Mouse (Mus musculus): ENCODE results near the gene Mx1. TPM values are rescaled to one million over a fixed set of nuclear protein-coding genes. Genes with fewer than 3 reads are reported as not detected.
A peak's percentile ranks its signal among the peaks of the same experiment; 100 is the strongest.

Mx1 gene
- polyA plus RNA-seq, 1 experiment from 2014 or later: not detected

DNA sequence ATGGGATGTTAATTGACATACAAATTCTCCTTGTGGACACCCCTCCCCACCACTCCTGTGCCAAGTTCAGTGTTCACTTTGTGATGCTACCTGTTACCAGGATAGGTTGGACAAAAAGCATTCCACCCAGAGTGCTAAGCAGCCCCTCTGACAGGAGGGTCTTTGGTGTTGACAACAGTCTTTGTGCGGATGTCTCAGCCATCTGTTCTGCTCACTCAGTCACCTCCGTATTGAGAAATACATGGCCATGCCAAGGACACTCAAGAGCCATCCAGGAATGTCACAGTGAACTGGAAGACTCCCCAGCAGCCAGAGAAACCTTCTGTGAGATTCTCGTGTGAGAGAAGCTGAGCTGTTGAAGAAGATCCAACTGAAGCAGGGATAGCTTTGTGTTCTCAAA lies 24.5 kb downstream of the Mx1 start:
- H3K9me3 ChIP-seq (replicated peaks): no peaks in the 10 kb centered on the region
- H3K27ac ChIP-seq: no peak overlapping the region
- H3K27me3 ChIP-seq: no peaks in the 10 kb centered on the region
- no peak overlapping the region for H3K9ac ChIP-seq
- H3K36me3 ChIP-seq (ENCODE audit: poor library complexity, severe bottlenecking): no peaks in the 10 kb centered on the region
- WGBS: 65% methylated on average over 3 of the region's 3 CpGs
- 0 out of 2 replicates have a peak, but pooled peaks have one; percentile 45 for ATAC-seq
- no peak overlapping the region for H3K4me3 ChIP-seq
- no peak overlapping the region for H3K4me2 ChIP-seq
- 0 out of 2 replicates have a peak, but pooled peaks cover 3% of the 10 kb centered on the region for H3K4me1 ChIP-seq

DNA sequence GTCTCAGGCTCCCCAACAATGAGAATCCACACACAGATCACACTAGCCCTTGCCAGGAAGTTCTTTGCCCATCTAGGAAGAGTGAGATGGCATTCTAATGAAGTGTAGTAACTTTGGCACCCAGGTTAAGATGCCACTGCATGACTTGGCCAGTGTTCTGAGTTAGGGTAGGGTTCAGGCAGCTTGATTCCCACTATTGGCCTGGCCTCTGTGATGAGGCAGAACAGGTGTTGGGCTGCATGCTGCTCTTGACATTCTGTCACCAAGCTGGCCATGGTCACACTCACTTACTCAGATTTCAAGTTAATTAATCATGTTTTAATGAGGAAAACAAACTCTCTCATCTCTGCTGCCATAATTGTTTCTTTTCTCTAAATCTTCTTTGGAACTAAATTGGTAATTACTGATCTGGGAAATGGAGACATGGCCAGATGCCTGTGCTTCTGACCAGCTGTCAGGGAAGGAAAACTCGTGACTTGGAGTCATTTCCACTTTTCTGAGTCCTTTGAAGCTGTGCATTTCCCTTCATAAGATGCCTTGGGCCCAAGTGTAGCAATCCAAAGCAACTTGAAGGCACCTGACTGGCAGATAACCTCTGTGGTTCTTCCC lies 25.2 kb downstream of the Mx1 start:
- no peaks in the 10 kb centered on the region for H3K27me3 ChIP-seq
- H3K27ac ChIP-seq: no peak overlapping the region

DNA sequence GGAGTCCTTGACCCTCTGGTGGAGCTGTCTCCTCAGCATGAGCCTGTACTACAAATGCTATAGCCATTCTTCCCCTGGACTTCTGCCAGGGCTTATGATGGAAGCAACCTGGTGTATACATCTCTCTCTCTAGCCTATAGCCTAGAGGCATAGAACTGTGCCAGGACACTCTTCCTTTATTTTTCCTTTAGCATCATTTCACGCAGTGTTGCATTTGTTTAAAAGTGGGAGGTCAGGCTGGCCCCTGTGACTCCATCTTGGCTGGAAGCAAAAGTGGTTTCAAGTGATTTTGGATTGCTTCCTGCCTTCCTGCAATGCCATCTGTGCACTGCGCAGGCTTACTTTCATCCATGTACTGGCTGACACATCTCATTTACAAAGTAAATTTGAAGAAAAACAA lies 28.5 kb downstream of the Mx1 start:
- Histone ChIP-seq H3K4me3 (no peak overlapping the region), H3K9me3 (replicated peaks) (no peaks in the 10 kb centered on the region), H3K4me2 (no peak overlapping the region), H3K27ac (no peak overlapping the region), H3K27me3 (no peaks in the 10 kb centered on the region), H3K36me3 (ENCODE audit: poor library complexity, severe bottlenecking) (no peaks in the 10 kb centered on the region), H3K9ac (no peak overlapping the region), H3K4me1 (0 out of 2 replicates have a peak, but pooled peaks cover 3% of the 10 kb centered on the region)
- WGBS: 83% methylated on average over 2 of the region's 2 CpGs
- no peak for ATAC-seq

More for the DNA sequence above, 25.2 kb downstream of the Mx1 start:
- Histone ChIP-seq H3K4me1 (0 out of 2 replicates have a peak, but pooled peaks cover 3% of the 10 kb centered on the region), H3K36me3 (ENCODE audit: poor library complexity, severe bottlenecking) (no peaks in the 10 kb centered on the region), H3K4me3 (no peak overlapping the region), H3K9me3 (replicated peaks) (no peaks in the 10 kb centered on the region), H3K4me2 (no peak overlapping the region), H3K9ac (no peak overlapping the region)
- peak; percentile 67 for ATAC-seq
- 49% methylated on average over 1 of the region's 1 CpGs for WGBS

DNA sequence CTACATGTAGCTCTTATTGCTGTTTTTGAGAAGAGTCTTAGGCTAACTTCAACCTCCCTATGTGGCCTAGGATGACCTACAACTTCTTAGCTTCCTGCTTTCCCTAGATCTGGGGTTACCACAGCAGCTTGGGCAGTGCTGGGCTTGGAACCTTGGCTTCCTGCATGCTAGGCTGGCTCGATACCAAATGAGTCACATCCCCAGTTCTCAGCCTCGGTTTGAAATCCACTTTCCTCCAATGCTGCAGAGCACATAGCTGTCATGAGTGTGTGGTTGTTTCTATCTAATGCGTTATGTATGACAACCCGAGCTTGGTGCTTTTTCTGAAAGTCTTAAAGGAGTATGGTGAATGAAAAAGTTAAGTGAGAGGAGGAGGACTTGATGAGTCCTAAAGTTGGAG lies 31.4 kb downstream of the Mx1 start:
- Histone ChIP-seq H3K27me3 (no peaks in the 10 kb centered on the region), H3K4me1 (0 out of 2 replicates have a peak, but pooled peaks cover 3% of the 10 kb centered on the region), H3K9ac (no peak overlapping the region), H3K9me3 (replicated peaks) (no peaks in the 10 kb centered on the region), H3K4me3 (no peak overlapping the region), H3K27ac (no peak overlapping the region), H3K36me3 (ENCODE audit: poor library complexity, severe bottlenecking) (no peaks in the 10 kb centered on the region), H3K4me2 (no peak overlapping the region)
- 80% methylated on average over 4 of the region's 4 CpGs for WGBS
- no peak for ATAC-seq

DNA sequence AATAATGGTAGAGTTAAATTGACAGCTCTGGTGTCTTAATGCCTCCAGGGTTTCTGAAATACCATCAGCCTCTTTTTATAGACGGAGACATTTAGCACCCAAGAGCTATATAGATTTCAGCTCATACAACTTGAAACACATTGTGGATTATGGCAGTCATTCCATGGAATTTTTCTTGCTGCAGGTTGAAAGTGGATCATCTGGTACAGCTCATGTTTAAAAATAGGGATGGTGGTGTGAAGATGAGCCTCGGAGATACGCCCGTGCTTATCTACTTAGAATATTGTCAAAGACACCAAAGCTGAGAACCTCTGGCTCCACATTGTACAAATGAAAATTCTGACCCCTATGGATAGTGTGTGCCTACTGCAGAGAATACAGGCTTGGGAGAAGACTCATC lies 32.6 kb downstream of the Mx1 start:
- H3K27ac ChIP-seq: no peak overlapping the region
- 0 out of 2 replicates have a peak, but pooled peaks cover 3% of the 10 kb centered on the region for H3K4me1 ChIP-seq
- no peak overlapping the region for H3K9ac ChIP-seq
- no peak overlapping the region for H3K4me2 ChIP-seq
- WGBS: 94% methylated on average over 4 of the region's 4 CpGs
- no peak for ATAC-seq
- H3K27me3 ChIP-seq: no peaks in the 10 kb centered on the region
- no peaks in the 10 kb centered on the region for H3K9me3 ChIP-seq (replicated peaks)
- H3K4me3 ChIP-seq: no peak overlapping the region
- no peaks in the 10 kb centered on the region for H3K36me3 ChIP-seq (ENCODE audit: poor library complexity, severe bottlenecking)

DNA sequence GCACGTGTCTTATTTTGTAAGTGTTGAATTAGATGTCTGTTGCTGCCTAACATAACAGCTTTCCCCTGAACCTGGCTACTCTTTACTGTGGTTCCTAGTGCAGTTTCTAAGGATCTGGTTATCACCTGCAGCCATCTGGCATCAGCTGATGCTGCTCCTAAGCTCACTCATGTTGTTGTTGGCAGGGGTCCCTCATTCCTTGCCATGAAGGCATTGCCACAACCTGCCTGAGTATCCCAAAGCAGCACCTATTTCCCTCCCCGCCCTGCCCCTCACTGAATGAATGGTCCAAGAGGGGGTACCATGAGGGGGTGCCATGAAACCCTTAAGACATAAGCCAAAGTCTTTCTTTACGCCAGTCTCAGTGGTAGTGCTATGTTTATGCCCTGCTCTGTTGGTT lies 34.7 kb downstream of the Mx1 start:
- H3K9me3 ChIP-seq (replicated peaks): no peaks in the 10 kb centered on the region
- ATAC-seq: no peak
- H3K9ac ChIP-seq: no peak overlapping the region
- no peaks in the 10 kb centered on the region for H3K27me3 ChIP-seq
- no peaks in the 10 kb centered on the region for H3K4me1 ChIP-seq
- WGBS: 85% methylated on average over 3 of the region's 3 CpGs
- H3K4me3 ChIP-seq: no peak overlapping the region
- no peak overlapping the region for H3K27ac ChIP-seq
- H3K4me2 ChIP-seq: no peak overlapping the region
- no peaks in the 10 kb centered on the region for H3K36me3 ChIP-seq (ENCODE audit: poor library complexity, severe bottlenecking)

DNA sequence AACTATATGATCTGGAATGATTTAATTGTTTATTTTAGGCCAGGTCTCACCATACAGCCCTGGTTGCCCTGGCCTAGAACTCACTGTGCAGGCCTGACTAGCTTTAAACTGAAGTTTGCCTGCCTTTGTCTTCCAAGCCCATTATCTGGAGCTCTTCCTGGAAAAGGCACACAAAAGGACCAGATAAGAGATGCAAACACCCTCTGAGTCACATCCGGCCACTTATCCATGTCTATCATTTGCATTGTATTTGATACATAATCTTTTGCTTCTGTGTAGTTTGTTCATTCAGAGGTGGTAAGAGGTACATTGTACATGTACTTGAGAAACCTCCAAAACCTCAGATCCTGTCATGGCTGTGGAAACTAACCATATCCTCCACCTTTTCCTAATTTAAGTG lies 39.1 kb downstream of the Mx1 start:
- ATAC-seq: no peak
- H3K36me3 ChIP-seq (ENCODE audit: poor library complexity, severe bottlenecking): no peaks in the 10 kb centered on the region
- H3K9ac ChIP-seq: no peak overlapping the region
- no peak overlapping the region for H3K4me3 ChIP-seq
- H3K4me2 ChIP-seq: no peak overlapping the region
- H3K27ac ChIP-seq: no peak overlapping the region
- 85% methylated on average over 1 of the region's 1 CpGs for WGBS
- no peaks in the 10 kb centered on the region for H3K9me3 ChIP-seq (replicated peaks)
- H3K4me1 ChIP-seq: no peaks in the 10 kb centered on the region
- no peaks in the 10 kb centered on the region for H3K27me3 ChIP-seq

DNA sequence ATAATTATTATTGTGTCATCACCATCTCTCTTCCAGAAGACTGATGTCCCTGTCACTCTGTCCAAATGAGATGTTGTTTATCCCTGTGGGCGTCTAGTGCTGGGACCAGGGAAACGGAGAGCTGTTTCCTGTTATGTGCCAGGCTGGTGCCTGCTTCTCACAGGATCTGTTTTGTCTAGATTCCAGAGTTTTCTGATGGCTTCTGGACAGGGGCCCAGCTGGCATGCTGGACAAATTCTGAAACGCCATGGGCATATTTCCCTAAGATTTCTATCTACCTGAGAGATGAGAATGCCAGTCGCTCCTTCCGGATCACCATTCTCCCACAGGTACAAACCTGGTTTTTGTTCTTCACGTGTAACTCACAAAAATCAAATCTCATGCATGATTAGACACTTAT lies 41.0 kb downstream of the Mx1 start:
- Histone ChIP-seq H3K4me2 (no peak overlapping the region), H3K9me3 (replicated peaks) (no peaks in the 10 kb centered on the region), H3K4me1 (no peaks in the 10 kb centered on the region), H3K27ac (no peak overlapping the region), H3K9ac (no peak overlapping the region), H3K36me3 (ENCODE audit: poor library complexity, severe bottlenecking) (no peaks in the 10 kb centered on the region), H3K27me3 (no peaks in the 10 kb centered on the region), H3K4me3 (no peak overlapping the region)
- WGBS: 84% methylated on average over 6 of the region's 6 CpGs
- ATAC-seq: no peak

DNA sequence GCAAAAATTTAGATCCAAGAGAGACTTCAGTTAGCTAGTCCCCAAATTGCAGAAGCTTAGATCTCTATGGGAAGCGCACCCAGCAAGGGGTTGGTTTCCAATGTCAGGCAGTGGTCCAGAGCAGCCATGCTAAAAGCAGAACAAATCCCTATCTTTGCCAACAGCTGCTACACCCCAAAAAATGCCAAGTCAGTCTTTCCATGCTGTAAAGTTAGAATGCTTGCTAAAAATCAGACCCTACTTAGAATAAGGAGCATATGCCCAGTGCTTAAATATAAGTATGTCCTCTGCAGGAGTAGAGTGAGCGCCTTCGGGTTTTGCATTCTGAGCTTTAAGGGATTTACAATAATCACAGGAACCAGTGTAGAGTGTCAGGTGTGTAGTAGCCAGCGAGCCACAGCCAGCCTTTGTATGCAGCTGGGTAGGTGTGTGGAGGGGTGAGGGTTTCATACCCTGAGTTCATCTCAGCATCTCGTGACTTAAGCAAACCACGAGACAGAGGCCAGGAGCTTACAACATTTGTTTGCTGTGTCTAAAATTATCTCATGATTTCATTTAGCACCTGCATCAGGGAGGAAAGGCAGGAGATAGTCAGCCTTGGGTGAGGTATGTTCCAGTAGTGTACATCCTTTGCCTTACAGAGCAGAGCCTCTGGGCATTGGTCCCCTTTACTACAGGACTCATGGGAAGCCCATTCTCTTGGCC lies 43.8 kb downstream of the Mx1 start:
- WGBS: 91% methylated on average over 6 of the region's 6 CpGs

DNA sequence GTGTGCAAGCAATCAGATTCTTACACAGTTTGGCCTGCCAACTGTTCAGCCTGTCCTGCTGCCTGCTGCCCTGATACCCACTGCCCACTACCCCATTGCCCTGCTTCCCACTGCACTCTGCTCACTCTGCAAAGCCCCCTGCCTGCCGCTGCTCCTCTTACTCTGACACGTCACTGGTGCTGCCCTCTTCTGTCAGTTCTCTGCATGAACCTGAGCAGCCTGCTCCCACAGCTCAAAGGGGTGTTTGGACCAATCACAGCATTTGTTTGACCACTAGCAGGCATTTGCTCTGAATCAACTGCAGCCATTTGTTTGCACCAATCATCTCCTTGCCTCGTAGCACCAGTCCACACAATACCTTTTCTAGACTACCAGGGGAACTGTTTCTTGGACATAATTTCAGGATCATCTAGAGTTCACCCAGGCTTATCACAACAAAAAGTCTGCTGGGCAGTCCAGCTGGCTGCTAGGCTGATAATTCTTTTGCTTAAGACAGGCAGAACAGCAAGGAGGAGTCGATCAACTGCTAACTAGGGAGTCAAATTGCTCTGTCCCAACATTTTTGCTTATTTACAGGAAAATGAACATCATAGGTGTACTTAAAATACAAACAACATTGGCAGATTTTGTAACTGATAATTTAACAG lies 44.7 kb downstream of the Mx1 start:
- H3K27me3 ChIP-seq: no peaks in the 10 kb centered on the region
- peak; percentile 72; the same call in 1 of the 2 replicates for ATAC-seq
- H3K4me2 ChIP-seq: no peak overlapping the region
- no peak overlapping the region for H3K4me3 ChIP-seq
- WGBS: 13% methylated on average over 4 of the region's 4 CpGs
- H3K4me1 ChIP-seq: no peaks in the 10 kb centered on the region
- no peaks in the 10 kb centered on the region for H3K9me3 ChIP-seq (replicated peaks)
- H3K27ac ChIP-seq: no peak overlapping the region
- H3K36me3 ChIP-seq (ENCODE audit: poor library complexity, severe bottlenecking): no peaks in the 10 kb centered on the region
- H3K9ac ChIP-seq: no peak overlapping the region

More for the DNA sequence above, 43.8 kb downstream of the Mx1 start:
- H3K36me3 ChIP-seq (ENCODE audit: poor library complexity, severe bottlenecking): no peaks in the 10 kb centered on the region
- no peak for ATAC-seq
- H3K4me1 ChIP-seq: no peaks in the 10 kb centered on the region
- H3K9me3 ChIP-seq (replicated peaks): no peaks in the 10 kb centered on the region
- no peak overlapping the region for H3K9ac ChIP-seq
- no peak overlapping the region for H3K27ac ChIP-seq
- no peak overlapping the region for H3K4me3 ChIP-seq
- H3K27me3 ChIP-seq: no peaks in the 10 kb centered on the region
- no peak overlapping the region for H3K4me2 ChIP-seq

DNA sequence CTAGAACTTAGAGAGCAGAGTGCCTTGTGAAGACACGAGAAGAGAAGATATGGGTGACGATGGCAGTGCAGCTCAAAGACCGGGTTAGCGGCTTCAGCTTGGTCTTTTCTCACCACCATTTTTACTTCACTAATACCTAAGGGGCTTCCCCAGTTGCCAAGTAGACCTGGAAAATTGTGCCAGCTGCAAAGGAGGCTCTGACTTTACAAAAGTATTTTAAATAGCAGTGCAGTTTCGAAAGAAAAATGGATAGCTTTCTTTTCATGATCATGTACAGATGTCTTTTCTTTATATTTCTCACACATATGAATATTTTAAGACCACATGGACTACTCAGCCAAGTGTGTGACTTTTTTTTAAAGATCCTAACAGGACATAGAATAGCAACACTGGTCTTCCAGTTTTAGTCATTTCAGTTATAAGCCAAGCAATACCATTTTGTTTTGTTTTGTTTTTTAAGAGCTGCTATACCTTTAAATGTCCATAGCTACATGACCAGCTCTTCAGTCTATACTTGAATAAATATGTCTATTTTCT lies 57.2 kb downstream of the Mx1 start:
- H3K4me3 ChIP-seq: no peak overlapping the region
- no peak overlapping the region for H3K4me2 ChIP-seq
- peaks cover 12% of the 10 kb centered on the region for H3K4me1 ChIP-seq
- H3K9ac ChIP-seq: no peak overlapping the region
- H3K27me3 ChIP-seq: no peaks in the 10 kb centered on the region
- H3K27ac ChIP-seq: no peak overlapping the region
- H3K36me3 ChIP-seq (ENCODE audit: poor library complexity, severe bottlenecking): no peaks in the 10 kb centered on the region
- no peaks in the 10 kb centered on the region for H3K9me3 ChIP-seq (replicated peaks)
- ATAC-seq: no peak
- WGBS: 94% methylated on average over 5 of the region's 5 CpGs

DNA sequence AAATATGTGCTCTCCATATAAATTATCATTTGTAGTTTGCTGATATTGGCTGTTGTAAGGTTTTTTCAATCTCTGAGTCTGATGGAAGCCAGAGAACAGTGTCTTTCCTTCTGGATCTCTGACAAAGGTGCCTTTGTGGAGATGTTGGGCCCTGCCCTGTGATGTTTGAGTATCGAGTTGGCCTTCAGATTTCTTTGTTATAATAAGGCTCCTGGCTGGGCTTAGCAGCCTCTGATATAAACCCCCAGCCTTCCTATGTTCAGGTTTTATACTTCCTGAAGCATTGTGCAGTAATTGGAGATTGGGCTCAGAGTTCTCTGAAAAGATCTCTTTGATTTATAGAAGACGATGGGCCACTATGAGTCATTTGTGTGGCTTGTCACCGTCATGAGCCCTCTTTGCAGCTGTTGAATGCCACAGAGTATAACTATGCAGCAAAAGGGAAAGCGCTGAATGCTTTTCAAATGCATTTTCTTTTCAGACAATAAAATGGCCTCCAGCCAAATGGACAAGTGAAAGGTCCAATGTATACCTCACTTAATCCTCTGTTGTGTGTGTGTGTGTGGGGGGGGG lies 60.4 kb downstream of the Mx1 start:
- no peak overlapping the region for H3K4me2 ChIP-seq
- no peaks in the 10 kb centered on the region for H3K27me3 ChIP-seq
- H3K9ac ChIP-seq: no peak overlapping the region
- H3K4me3 ChIP-seq: no peak overlapping the region
- H3K9me3 ChIP-seq (replicated peaks): no peaks in the 10 kb centered on the region
- no peak overlapping the region for H3K27ac ChIP-seq
- peaks cover 12% of the 10 kb centered on the region for H3K4me1 ChIP-seq
- ATAC-seq: no peak; the same call in 1 of the 2 replicates
- 12% methylated on average over 4 of the region's 4 CpGs for WGBS
- H3K36me3 ChIP-seq (ENCODE audit: poor library complexity, severe bottlenecking): no peaks in the 10 kb centered on the region

Data from forebrain, embryonic 13.5 days (tissue).